Mouse (Mus musculus) MEL (cell line): Measurements from ENCODE around the gene Phkg2. TPM values are rescaled to one million over a fixed set of nuclear protein-coding genes. Genes with fewer than 3 reads are reported as not detected.

ENCODE experiments used
- DNase-seq: peaks from one replicate; pipeline ENCODE4 v3.0.0; 2011; ENCODE audit warnings: low read depth, low spot score
- H3K27ac ChIP-seq: 2 replicates; pipeline ENCODE4 v1.5.1; 2012; ENCODE audit warnings: low read depth, mild to moderate bottlenecking, control low read depth, low read length, moderate library complexity; ENCODE audit not compliant: control insufficient read depth
- H3K27me3 ChIP-seq, 2 experiments: fragments of 150-350 bp in 1 of 2; sonication (generic) in 1 of 2; 2 replicates each; pipeline ENCODE4 v1.6.1; 2012; ENCODE audit warnings: low read length in 2 of 2, mild to moderate bottlenecking in 2 of 2, improper control_type of control experiment in 1 of 2, moderate library complexity in 1 of 2; ENCODE audit not compliant: insufficient read depth in 2 of 2, control insufficient read depth in 1 of 2
- H3K36me3 ChIP-seq, 2 experiments: 2 replicates each; pipeline ENCODE4 v1.6.1; 2012 to 2014; ENCODE audit warnings: low read length in 2 of 2, improper control_type of control experiment in 1 of 2, inconsistent platforms in 1 of 2, mild to moderate bottlenecking in 1 of 2; ENCODE audit not compliant: insufficient read depth in 2 of 2, control insufficient read depth in 1 of 2
- H3K4me1 ChIP-seq, 2 experiments: fragments of 150-350 bp in 1 of 2; sonication (generic) in 1 of 2; 2 replicates each; pipeline ENCODE4 v1.6.1; 2012; ENCODE audit warnings: low read length in 2 of 2, improper control_type of control experiment in 1 of 2, mild to moderate bottlenecking in 1 of 2; ENCODE audit not compliant: insufficient read depth in 2 of 2, control insufficient read depth in 1 of 2
- H3K4me3 ChIP-seq, 2 experiments: fragments of 150-350 bp in 1 of 2; sonication (generic) in 1 of 2; 2 replicates each; pipeline ENCODE4 v1.5.1; 2012; ENCODE audit warnings: low read depth in 2 of 2, low read length in 2 of 2, mild to moderate bottlenecking in 2 of 2, moderate library complexity in 2 of 2, control low read depth in 1 of 2, improper control_type of control experiment in 1 of 2; ENCODE audit not compliant: control insufficient read depth in 1 of 2, insufficient read depth in 1 of 2
- H3K79me2 ChIP-seq: 2 replicates; pipeline ENCODE4 v1.6.1; 2012; ENCODE audit warnings: mild to moderate bottlenecking, low read length, moderate library complexity; ENCODE audit not compliant: control insufficient read depth, poor library complexity, insufficient read depth
- H3K9ac ChIP-seq: 2 replicates; pipeline ENCODE4 v1.6.1; 2012; ENCODE audit warnings: low read depth, mild to moderate bottlenecking, control low read depth, low read length, moderate library complexity; ENCODE audit not compliant: control insufficient read depth, poor library complexity, severe bottlenecking
- H3K9me3 ChIP-seq: fragments of 150-350 bp; sonication (generic); replicated peaks from 2 replicates; pipeline ENCODE4 v1.6.1; 2012; ENCODE audit warnings: mild to moderate bottlenecking, low read length, improper control_type of control experiment, moderate library complexity; ENCODE audit not compliant: insufficient read depth
- CHD2 ChIP-seq: IDR thresholded peaks from 2 replicates; pipeline ENCODE4 v1.6.1; 2011; ENCODE audit warnings: low read length, improper control_type of control experiment
- E2F4 ChIP-seq: IDR thresholded peaks from 2 replicates; pipeline ENCODE4 v1.6.1; 2011; ENCODE audit warnings: low read depth, low read length, improper control_type of control experiment, borderline replicate concordance
- ELF1 ChIP-seq: IDR thresholded peaks from 2 replicates; pipeline ENCODE4 v1.6.1; 2014; ENCODE audit warnings: low read depth, mild to moderate bottlenecking, inconsistent platforms, low read length, improper control_type of control experiment, moderate library complexity
- GABPA ChIP-seq: IDR thresholded peaks from 2 replicates; pipeline ENCODE4 v1.6.1; 2012; ENCODE audit warnings: low read depth, mild to moderate bottlenecking, inconsistent platforms, low read length, improper control_type of control experiment, moderate library complexity
- HCFC1 ChIP-seq: IDR thresholded peaks from 2 replicates; pipeline ENCODE4 v1.6.1; 2012; ENCODE audit warnings: low read depth, mild to moderate bottlenecking, inconsistent platforms, low read length, improper control_type of control experiment, moderate library complexity
- MAFK ChIP-seq: IDR thresholded peaks from 2 replicates; pipeline ENCODE4 v1.6.1; 2011; ENCODE audit warnings: low read depth, mild to moderate bottlenecking, low read length, improper control_type of control experiment, borderline replicate concordance
- MAX ChIP-seq: IDR thresholded peaks from 2 replicates; pipeline ENCODE4 v1.6.1; 2011; ENCODE audit warnings: low read length, improper control_type of control experiment
- MYB ChIP-seq: IDR thresholded peaks from 2 replicates; pipeline ENCODE4 v1.6.1; 2011; ENCODE audit warnings: mild to moderate bottlenecking, low read depth, low read length, improper control_type of control experiment
- MYC ChIP-seq: IDR thresholded peaks from 2 replicates; pipeline ENCODE4 v1.6.1; 2011; ENCODE audit warnings: low read depth, mild to moderate bottlenecking, low read length, improper control_type of control experiment, moderate library complexity
- NELFE ChIP-seq: IDR thresholded peaks from 2 replicates; pipeline ENCODE4 v1.6.1; 2011; ENCODE audit warnings: low read depth, low read length, improper control_type of control experiment
- NRF1 ChIP-seq: IDR thresholded peaks from 2 replicates; pipeline ENCODE4 v1.6.1; 2014; ENCODE audit warnings: low read depth, mild to moderate bottlenecking, inconsistent platforms, low read length, improper control_type of control experiment, moderate library complexity; ENCODE audit not compliant: poor library complexity, insufficient read depth, severe bottlenecking
- POLR2A ChIP-seq, 2 experiments: IDR thresholded peaks; 2 replicates each; pipeline ENCODE4 v1.6.1; 2011 to 2012; ENCODE audit warnings: low read length in 2 of 2, mild to moderate bottlenecking in 2 of 2, control low read depth in 1 of 2, improper control_type of control experiment in 1 of 2, low read depth in 1 of 2, moderate library complexity in 1 of 2; ENCODE audit not compliant: control insufficient read depth in 1 of 2, insufficient read depth in 1 of 2, poor library complexity in 1 of 2
- RAD21 ChIP-seq: IDR thresholded peaks from 2 replicates; pipeline ENCODE4 v1.6.1; 2011; ENCODE audit warnings: mild to moderate bottlenecking, low read depth, low read length, improper control_type of control experiment
- RCOR1 ChIP-seq: IDR thresholded peaks from 2 replicates; pipeline ENCODE4 v1.6.1; 2012; ENCODE audit warnings: low read depth, mild to moderate bottlenecking, inconsistent platforms, low read length, improper control_type of control experiment
- SIN3A ChIP-seq: IDR thresholded peaks from 2 replicates; pipeline ENCODE4 v1.6.1; 2012; ENCODE audit warnings: low read length, improper control_type of control experiment, inconsistent platforms
- TBP ChIP-seq: IDR thresholded peaks from 2 replicates; pipeline ENCODE4 v1.8.0; 2011; ENCODE audit warnings: low read depth, low read length, improper control_type of control experiment
- UBTF ChIP-seq: IDR thresholded peaks from 2 replicates; pipeline ENCODE4 v1.6.1; 2012; ENCODE audit warnings: low read depth, mild to moderate bottlenecking, inconsistent platforms, low read length, improper control_type of control experiment, moderate library complexity, borderline replicate concordance; ENCODE audit not compliant: insufficient read depth
- USF1 ChIP-seq: IDR thresholded peaks from 2 replicates; pipeline ENCODE4 v1.6.1; 2014; ENCODE audit warnings: low read depth, mild to moderate bottlenecking, inconsistent platforms, low read length, improper control_type of control experiment, moderate library complexity
- ZC3H11A ChIP-seq: IDR thresholded peaks from 2 replicates; pipeline ENCODE4 v1.6.1; 2012; ENCODE audit warnings: low read depth, mild to moderate bottlenecking, inconsistent platforms, low read length, improper control_type of control experiment
- ZNF384 ChIP-seq: IDR thresholded peaks from 2 replicates; pipeline ENCODE4 v1.6.1; 2012; ENCODE audit warnings: low read depth, mild to moderate bottlenecking, inconsistent platforms, low read length, improper control_type of control experiment
- polyA plus RNA-seq, 2 experiments: library from polyadenylated mRNA; stranded (reverse) in 1 of 2; unstranded in 1 of 2; fragments of >175 nt in 1 of 2; fragments of >200 nt in 1 of 2; gene quantifications; 2 replicates each; pipeline versions ENCODE4 v1.2.1 to v1.2.4; 2012; ENCODE audit warnings: low replicate concordance in 2 of 2, low read depth in 1 of 2; ENCODE audit not compliant: insufficient read length in 2 of 2, insufficient read depth in 1 of 2, missing spikeins in 1 of 2
- total RNA-seq: library from RNA; depleted of rRNA; stranded (reverse); fragments of 300-350 nt; gene quantifications from 2 replicates; pipeline ENCODE4 v1.2.3, GENCODE M21; 2012

The Phkg2 gene
- total and polyA plus RNA-seq, 3 experiments: 23.3 to 70.8 TPM; not detected in 1

- no peak overlapping the region for H3K4me3 ChIP-seq
- H3K9ac ChIP-seq: no peak overlapping the region
- DNase-seq: no peak
- no peak for TF ChIP-seq NELFE
- TF ChIP-seq E2F4: no peak
- no peak for TF ChIP-seq GABPA
- TF ChIP-seq ZNF384: no peak
- TF ChIP-seq HCFC1: no peak
- no peak for TF ChIP-seq RAD21
- TF ChIP-seq, all 39 proteins: peak for 0
- Histone ChIP-seq H3K27ac (no peak overlapping the region), H3K36me3 (peaks cover 0 to 9% of the 10 kb centered on the region in 2 experiments; a peak in 2 of 4 replicates), H3K27me3 (no peaks in the 10 kb centered on the region), H3K4me1 (no peaks in the 10 kb centered on the region), H3K9me3 (no peaks in the 10 kb centered on the region), H3K79me2 (no peaks in the 10 kb centered on the region)
Observed at GRCm38 (mm10) chr7:127601735-127602134, 28.6 kb downstream of the Phkg2 start.

GRCm38 (mm10) chr7:127602903-127603302 lies 29.8 kb downstream of the Phkg2 start:
- DNase-seq: no peak
- Histone ChIP-seq H3K27me3 (no peaks in the 10 kb centered on the region), H3K4me3 (no peak overlapping the region), H3K9me3 (no peaks in the 10 kb centered on the region), H3K36me3 (peaks cover 0 to 9% of the 10 kb centered on the region in 2 experiments; a peak in 2 of 4 replicates), H3K27ac (no peak overlapping the region), H3K4me1 (no peaks in the 10 kb centered on the region), H3K79me2 (no peaks in the 10 kb centered on the region)
- TF ChIP-seq MYC (no peak), MYB (no peak), MAFK (no peak), CHD2 (no peak), HCFC1 (no peak), SIN3A (no peak), E2F4 (no peak), RCOR1 (no peak), POLR2A (IDR thresholded peaks at IDR 0.05; ENCODE audit: control insufficient read depth in 1 of 2, insufficient read depth in 1 of 2, low read depth in 1 of 2, low read length in 2 of 2, poor library complexity in 1 of 2) (no peak), UBTF (no peak), MAX (no peak), NRF1 (no peak), USF1 (no peak), ELF1 (no peak), TBP (no peak), ZC3H11A (no peak)
- TF ChIP-seq, all 39 proteins: peak for 0
- no peak overlapping the region for H3K9ac ChIP-seq
